Mouse (Mus musculus): ENCODE measurements around the gene Bik.

DNA sequence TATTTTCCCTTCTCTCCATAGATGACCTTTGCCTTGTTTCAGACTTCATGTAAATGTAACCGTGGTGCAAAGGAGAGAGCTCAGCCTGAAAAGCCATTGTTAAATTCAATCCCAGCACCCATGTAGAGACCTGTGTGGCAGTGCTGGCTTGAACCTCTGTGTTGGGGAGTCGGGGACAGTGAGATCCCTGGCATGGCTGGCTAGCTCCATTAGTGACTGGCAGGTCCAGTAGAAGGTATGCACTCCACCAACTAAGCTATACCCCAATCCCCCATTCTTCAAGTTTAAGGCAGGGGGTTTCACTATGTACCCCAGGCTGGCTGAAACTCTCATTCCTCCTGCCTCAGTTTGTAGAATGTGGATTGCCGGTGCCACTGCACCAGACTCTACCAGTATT is 2.3 kb upstream of the Bik start:
- no peak for TF ChIP-seq CTCF (IDR thresholded peaks at IDR 0.05; ENCODE audit: extremely low read depth, insufficient read length, insufficient replicate concordance, low read depth, low read length)
- no peak for TF ChIP-seq POLR2A (IDR thresholded peaks at IDR 0.05; ENCODE audit: low read depth, low read length)

Measured in small intestine, adult 2 months (tissue).